Comparison of ENCODE assay signal across 20 mouse cellular contexts in the genomic region with DNA sequence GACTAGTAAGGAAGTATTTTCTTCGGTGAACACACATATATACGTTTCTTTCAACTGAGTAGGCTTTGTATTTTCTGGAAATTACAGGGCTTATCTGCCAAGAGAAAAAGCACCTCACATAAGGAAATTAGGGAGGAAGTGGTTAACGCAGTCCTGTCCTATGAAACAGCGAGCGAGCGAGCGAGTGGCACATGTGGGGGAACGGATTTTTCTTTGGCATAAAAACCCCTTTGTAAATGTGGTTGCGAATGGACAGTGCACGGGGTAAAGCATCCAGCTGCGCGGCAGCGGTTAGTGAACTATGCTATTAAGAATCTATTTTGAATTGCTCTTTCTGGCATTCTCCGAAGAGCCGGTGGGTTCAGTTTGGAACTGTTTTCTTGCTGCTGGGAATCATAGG. TPM values are rescaled to one million over a fixed set of nuclear protein-coding genes. Genes with fewer than 3 reads are reported as not detected.
DNase-seq lines count a peak whose midpoint lies in the region; ATAC-seq and TF ChIP-seq lines count a peak whose summit lies in the region.
"Had no signal": no experiment of that assay in that cellular context is flagged by ENCODE, and none has a peak within 500 bp of the region (broad histone marks: within the 10 kb centered on the region; RNA-seq: fewer than 3 reads in every experiment).

No protein-coding gene starts in this region.

- ATAC-seq in forebrain, postnatal 0 days, result no peak
- ATAC-seq in forebrain, embryonic 11.5 days (replicated peaks; ENCODE audit: low FRiP score), result no peak
- ATAC-seq in liver, embryonic 16.5 days (ENCODE audit: low read depth), result no peak
- peak; percentile 64 for ATAC-seq in common myeloid progenitor, adult 5-6 weeks (replicated peaks; ENCODE audit: low read depth, poor library complexity, severe bottlenecking)
- ATAC-seq in kidney, embryonic 16.5 days (ENCODE audit: low FRiP score, low TSS enrichment), result no peak
- no peak for ATAC-seq in midbrain, embryonic 14.5 days (ENCODE audit: low FRiP score, low TSS enrichment)
- ATAC-seq: forebrain, embryonic 16.5 days; intestine, postnatal 0 days had no signal

- H3K9me3 ChIP-seq in forebrain, postnatal 0 days (ENCODE audit: low read length), result no peaks in the 10 kb centered on the region
- H3K9me3 ChIP-seq in forebrain, embryonic 11.5 days (ENCODE audit: control insufficient read depth, low read length), result no peaks in the 10 kb centered on the region
- no peaks in the 10 kb centered on the region for H3K9me3 ChIP-seq in liver, embryonic 16.5 days (replicated peaks; ENCODE audit: control insufficient read depth, low read length)
- no peaks in the 10 kb centered on the region for H3K9me3 ChIP-seq in kidney, embryonic 16.5 days (ENCODE audit: low read length)
- H3K9me3 ChIP-seq in midbrain, embryonic 14.5 days (ENCODE audit: control insufficient read depth, low read length), result no peaks in the 10 kb centered on the region
- H3K9me3 ChIP-seq: heart, embryonic 10.5 days; midbrain, embryonic 12.5 days had no signal

- H3K4me3 ChIP-seq in forebrain, postnatal 0 days (ENCODE audit: low read depth, low read length), result no peak overlapping the region
- H3K4me3 ChIP-seq in forebrain, embryonic 11.5 days (ENCODE audit: low read depth, low read length), result no peak overlapping the region
- H3K4me3 ChIP-seq in liver, embryonic 16.5 days (ENCODE audit: low read depth, low read length), result no peak overlapping the region
- no peak overlapping the region for H3K4me3 ChIP-seq in kidney, embryonic 16.5 days (ENCODE audit: low read length)
- no peak overlapping the region for H3K4me3 ChIP-seq in midbrain, embryonic 14.5 days (replicated peaks; ENCODE audit: low read depth, low read length)
- H3K4me3 ChIP-seq: heart, embryonic 10.5 days; midbrain, embryonic 12.5 days had no signal

- no peaks in the 10 kb centered on the region for H3K4me1 ChIP-seq in forebrain, postnatal 0 days (ENCODE audit: insufficient read depth)
- H3K4me1 ChIP-seq in forebrain, embryonic 11.5 days (replicated peaks; ENCODE audit: control insufficient read depth, insufficient read depth, low read length), result no peaks in the 10 kb centered on the region
- no peaks in the 10 kb centered on the region for H3K4me1 ChIP-seq in liver, embryonic 16.5 days (ENCODE audit: control insufficient read depth, low read depth, low read length)
- no peaks in the 10 kb centered on the region for H3K4me1 ChIP-seq in kidney, embryonic 16.5 days (ENCODE audit: insufficient read depth, low read length)
- no peaks in the 10 kb centered on the region for H3K4me1 ChIP-seq in midbrain, embryonic 14.5 days (ENCODE audit: control insufficient read depth, insufficient read depth, low read length)
- H3K4me1 ChIP-seq: midbrain, embryonic 12.5 days had no signal

- WGBS in forebrain, postnatal 0 days, result 51% methylated on average over 15 of the region's 15 CpGs
- 68% methylated on average over 15 of the region's 15 CpGs for WGBS in forebrain, embryonic 11.5 days
- WGBS in liver, embryonic 16.5 days (ENCODE audit: insufficient replicate concordance), result 17% methylated on average over 15 of the region's 15 CpGs
- WGBS in kidney, embryonic 16.5 days, result 72% methylated on average over 15 of the region's 15 CpGs
- 74% methylated on average over 15 of the region's 15 CpGs for WGBS in midbrain, embryonic 14.5 days

- H3K4me2 ChIP-seq in forebrain, postnatal 0 days (ENCODE audit: low read depth), result 0 out of 2 replicates have a peak overlapping the region, but pooled peaks have one; percentile 7
- no peak overlapping the region for H3K4me2 ChIP-seq in forebrain, embryonic 11.5 days (ENCODE audit: low read depth, low read length, severe bottlenecking)
- H3K4me2 ChIP-seq in liver, embryonic 16.5 days (ENCODE audit: low read depth, low read length), result 0 out of 2 replicates have a peak overlapping the region, but pooled peaks have one; percentile 1
- no peak overlapping the region for H3K4me2 ChIP-seq in kidney, embryonic 16.5 days (replicated peaks; ENCODE audit: low read depth, low read length)
- H3K4me2 ChIP-seq in midbrain, embryonic 14.5 days (ENCODE audit: low read length), result no peak overlapping the region
- H3K4me2 ChIP-seq: midbrain, embryonic 12.5 days had no signal

- no peaks in the 10 kb centered on the region for H3K36me3 ChIP-seq in forebrain, postnatal 0 days (ENCODE audit: insufficient read depth)
- no peaks in the 10 kb centered on the region for H3K36me3 ChIP-seq in forebrain, embryonic 11.5 days (ENCODE audit: control insufficient read depth, insufficient read depth, low read length)
- H3K36me3 ChIP-seq in liver, embryonic 16.5 days (ENCODE audit: control insufficient read depth, insufficient read depth), result no peaks in the 10 kb centered on the region
- no peaks in the 10 kb centered on the region for H3K36me3 ChIP-seq in kidney, embryonic 16.5 days (ENCODE audit: insufficient read depth, low read length)
- H3K36me3 ChIP-seq in midbrain, embryonic 14.5 days (ENCODE audit: control insufficient read depth, insufficient read depth, low read length), result no peaks in the 10 kb centered on the region
- H3K36me3 ChIP-seq: heart, embryonic 10.5 days; midbrain, embryonic 12.5 days had no signal

- DNase-seq in forebrain, postnatal 0 days, result no peak
- DNase-seq in forebrain, embryonic 11.5 days (ENCODE audit: low spot score), result no peak
- DNase-seq in liver, result no peak
- DNase-seq in naive thymus-derived CD4-positive, alpha-beta T cell, adult 2 months (ENCODE audit: low read depth), result peak; percentile 27
- no peak for DNase-seq in midbrain, embryonic 14.5 days
- DNase-seq: adrenal gland, adult 8-10 months; cerebellum, adult 18-20 months; gastrocnemius, postnatal 10 days; heart, postnatal 4 days; kidney, postnatal 25 days had no signal

- no peak overlapping the region for H3K27ac ChIP-seq in forebrain, postnatal 0 days (ENCODE audit: low read depth, low read length)
- H3K27ac ChIP-seq in forebrain, embryonic 11.5 days (ENCODE audit: low read depth, low read length), result no peak overlapping the region
- H3K27ac ChIP-seq in liver, embryonic 16.5 days (ENCODE audit: low read length), result no peak overlapping the region
- no peak overlapping the region for H3K27ac ChIP-seq in kidney, embryonic 16.5 days (ENCODE audit: low read length)
- H3K27ac ChIP-seq in midbrain, embryonic 14.5 days (replicated peaks; ENCODE audit: low read depth, low read length), result no peak overlapping the region
- H3K27ac ChIP-seq: heart, embryonic 10.5 days; liver, embryonic 14.5 days; midbrain, embryonic 12.5 days; stomach, postnatal 0 days had no signal

- no peak overlapping the region for H3K9ac ChIP-seq in forebrain, postnatal 0 days
- H3K9ac ChIP-seq in forebrain, embryonic 11.5 days (ENCODE audit: low read length), result no peak overlapping the region
- no peak overlapping the region for H3K9ac ChIP-seq in liver, embryonic 16.5 days (ENCODE audit: low read depth, low read length)
- no peak overlapping the region for H3K9ac ChIP-seq in kidney, embryonic 16.5 days (replicated peaks; ENCODE audit: low read length)
- no peak overlapping the region for H3K9ac ChIP-seq in midbrain, embryonic 14.5 days (replicated peaks; ENCODE audit: low read length)
- H3K9ac ChIP-seq: liver, embryonic 14.5 days; midbrain, embryonic 12.5 days had no signal

- TF ChIP-seq CTCF in forebrain, postnatal 0 days (IDR thresholded peaks at IDR 0.05; ENCODE audit: low read depth), result no peak

- no peaks in the 10 kb centered on the region for H3K27me3 ChIP-seq in forebrain, postnatal 0 days (ENCODE audit: insufficient read depth, low read length)
- no peaks in the 10 kb centered on the region for H3K27me3 ChIP-seq in forebrain, embryonic 11.5 days (ENCODE audit: control insufficient read depth, insufficient read depth, low read length)
- peaks cover 9% of the 10 kb centered on the region for H3K27me3 ChIP-seq in liver, embryonic 16.5 days (ENCODE audit: control insufficient read depth, insufficient read depth, low read depth, low read length)
- H3K27me3 ChIP-seq in kidney, embryonic 16.5 days (ENCODE audit: insufficient read depth, low read length), result peaks cover 8% of the 10 kb centered on the region
- no peaks in the 10 kb centered on the region for H3K27me3 ChIP-seq in midbrain, embryonic 14.5 days (ENCODE audit: control insufficient read depth, insufficient read depth, low read length)
- H3K27me3 ChIP-seq: midbrain, embryonic 12.5 days had no signal

RNA-seq across cellular contexts. Expression of gene Esm1, which starts 1.9 kb away (rescaled TPM):
- 0.31 and 1.5 TPM in 2 replicates for total RNA-seq in forebrain, postnatal 0 days (2014; rRNA removed)
- polyA plus RNA-seq in forebrain, postnatal 0 days (2015; fragmentation: Nextera tagmentation; extraction: Ambion mirVana), result 0.88 and 1.4 TPM in 2 replicates
- 1.8 and 2.1 TPM in 2 replicates for polyA plus RNA-seq in forebrain, embryonic 11.5 days (2014; fragmentation: Nextera tagmentation; extraction: Ambion mirVana)
- 0.35 and 0.55 TPM in 2 replicates for polyA plus RNA-seq in liver, embryonic 16.5 days (2015; fragmentation: Nextera tagmentation; extraction: Ambion mirVana)
- total RNA-seq in common myeloid progenitor, adult 5-6 weeks (2017), result 0.14 TPM in 1 of 2 replicates, not detected in the other
- polyA plus RNA-seq in kidney, embryonic 16.5 days (2015; fragmentation: Nextera tagmentation; extraction: Ambion mirVana), result 8.0 and 9.5 TPM in 2 replicates
- 0.13 and 0.26 TPM in 2 replicates for polyA plus RNA-seq in midbrain, embryonic 14.5 days (2014; fragmentation: Nextera tagmentation; extraction: Ambion mirVana)
- total RNA-seq: ES-E14 had no signal

RNA-seq across cellular contexts. Expression of gene Gzmk, which starts 14.4 kb away (rescaled TPM):
- total RNA-seq in forebrain, postnatal 0 days (2014; rRNA removed), result not detected in 2 replicates
- not detected in 2 replicates for polyA plus RNA-seq in forebrain, postnatal 0 days (2015; fragmentation: Nextera tagmentation; extraction: Ambion mirVana)
- polyA plus RNA-seq in forebrain, embryonic 11.5 days (2014; fragmentation: Nextera tagmentation; extraction: Ambion mirVana), result not detected in 2 replicates
- polyA plus RNA-seq in liver, embryonic 16.5 days (2015; fragmentation: Nextera tagmentation; extraction: Ambion mirVana), result not detected in 2 replicates
- not detected in 2 replicates for total RNA-seq in common myeloid progenitor, adult 5-6 weeks (2017)
- polyA plus RNA-seq in kidney, embryonic 16.5 days (2015; fragmentation: Nextera tagmentation; extraction: Ambion mirVana), result not detected in 2 replicates
- not detected in 2 replicates for polyA plus RNA-seq in midbrain, embryonic 14.5 days (2014; fragmentation: Nextera tagmentation; extraction: Ambion mirVana)
- total RNA-seq: ES-E14; gastrocnemius, postnatal 10 days; heart, postnatal 4 days had no signal
- polyA plus RNA-seq: heart, embryonic 10.5 days; intestine, postnatal 0 days; liver, embryonic 14.5 days; midbrain, embryonic 12.5 days; stomach, postnatal 0 days had no signal

Comparison
In these comparisons a context has a peak if more than half of its experiments do, and no peak if none do; other contexts are left out.
1. H3K4me2 ChIP-seq: peak in forebrain, postnatal 0 days (single experiment) and liver, embryonic 16.5 days (single experiment); none in forebrain, embryonic 11.5 days (single experiment), kidney, embryonic 16.5 days (single experiment) and midbrain, embryonic 14.5 days (single experiment).